Mouse (Mus musculus) CH12.LX (cell line): ENCODE results near the gene 6030408B16Rik. TPM values are rescaled to one million over a fixed set of nuclear protein-coding genes. Genes with fewer than 3 reads are reported as not detected.

ENCODE experiments used
- DNase-seq: peaks from one replicate; pipeline ENCODE4 v3.0.0-alpha.2; 2013; ENCODE audit errors: extremely low read depth
- H3K27ac ChIP-seq: 2 replicates; pipeline ENCODE4 v1.5.1; 2012; ENCODE audit warnings: low read depth, mild to moderate bottlenecking, control low read depth, moderate library complexity; ENCODE audit not compliant: insufficient read depth
- H3K27me3 ChIP-seq: replicated peaks from 2 replicates; pipeline ENCODE3; 2012; ENCODE audit warnings: inconsistent platforms
- H3K36me3 ChIP-seq, 2 experiments: replicated peaks in 1 of 2; 2 replicates each; pipeline versions ENCODE3 to v1.6.1; 2012; ENCODE audit warnings: inconsistent platforms in 1 of 2, low read length in 1 of 2, mild to moderate bottlenecking in 1 of 2, mixed read lengths in 1 of 2, moderate library complexity in 1 of 2; ENCODE audit not compliant: control insufficient read depth in 1 of 2, insufficient read depth in 1 of 2
- H3K4me1 ChIP-seq, 2 experiments: 2 replicates each; pipeline ENCODE4 v1.6.1; 2012; ENCODE audit warnings: inconsistent platforms in 1 of 2, moderate library complexity in 1 of 2; ENCODE audit not compliant: insufficient read depth in 2 of 2, control insufficient read depth in 1 of 2
- H3K4me2 ChIP-seq: 2 replicates; pipeline ENCODE4 v1.6.1; 2012; ENCODE audit warnings: low read depth, mild to moderate bottlenecking, control low read depth; ENCODE audit not compliant: poor library complexity, insufficient read depth, severe bottlenecking
- H3K4me3 ChIP-seq, 3 experiments: fragments of 150-350 bp in 1 of 3; sonication (generic) in 1 of 3; replicated peaks in 1 of 3; 2 replicates each; pipeline versions ENCODE3 to v1.5.1; 2011 to 2012; ENCODE audit warnings: low read depth in 2 of 3, low read length in 2 of 3, mild to moderate bottlenecking in 2 of 3, moderate library complexity in 2 of 3, control low read depth in 1 of 3, improper control_type of control experiment in 1 of 3, inconsistent platforms in 1 of 3, mixed read lengths in 1 of 3; ENCODE audit not compliant: poor library complexity in 1 of 3
- H3K79me2 ChIP-seq: replicated peaks from 2 replicates; pipeline ENCODE4 v1.6.1; 2012; ENCODE audit warnings: mild to moderate bottlenecking, moderate library complexity; ENCODE audit not compliant: control insufficient read depth, poor library complexity, insufficient read depth, severe bottlenecking; ENCODE audit errors: extremely low read depth
- H3K9ac ChIP-seq: 2 replicates; pipeline ENCODE4 v1.6.1; 2012; ENCODE audit warnings: low read depth, mild to moderate bottlenecking, control low read depth, moderate library complexity; ENCODE audit not compliant: insufficient read depth
- H3K9me3 ChIP-seq: replicated peaks from 2 replicates; pipeline ENCODE3; 2012; ENCODE audit warnings: low read length, inconsistent platforms, mixed read lengths
- BHLHE40 ChIP-seq: IDR thresholded peaks from 2 replicates; pipeline ENCODE4 v1.6.1; 2011; ENCODE audit warnings: mild to moderate bottlenecking, low read depth, low read length, improper control_type of control experiment
- CHD1 ChIP-seq: IDR thresholded peaks from 2 replicates; pipeline ENCODE4 v1.6.1; 2012; ENCODE audit warnings: low read depth, low read length, improper control_type of control experiment, inconsistent platforms
- E2F4 ChIP-seq: IDR thresholded peaks from 2 replicates; pipeline ENCODE4 v1.6.1; 2011; ENCODE audit warnings: low read depth, low read length, improper control_type of control experiment; ENCODE audit not compliant: insufficient replicate concordance
- ETS1 ChIP-seq: conservative IDR thresholded peaks from 2 replicates; pipeline ENCODE4 v1.6.1; 2012; ENCODE audit warnings: low read depth, mild to moderate bottlenecking, inconsistent platforms, low read length, improper control_type of control experiment, moderate library complexity
- KAT2A ChIP-seq: IDR thresholded peaks from 2 replicates; pipeline ENCODE4 v1.6.1; 2012; ENCODE audit warnings: low read length, improper control_type of control experiment, inconsistent platforms; ENCODE audit not compliant: insufficient replicate concordance
- MAZ ChIP-seq: IDR thresholded peaks from 2 replicates; pipeline ENCODE4 v1.6.1; 2012; ENCODE audit warnings: low read depth, mild to moderate bottlenecking, inconsistent platforms, low read length, improper control_type of control experiment, moderate library complexity
- NELFE ChIP-seq: IDR thresholded peaks from 2 replicates; pipeline ENCODE4 v1.6.1; 2011; ENCODE audit warnings: low read depth, low read length, improper control_type of control experiment
- PAX5 ChIP-seq: IDR thresholded peaks from 2 replicates; pipeline ENCODE4 v1.6.1; 2012; ENCODE audit warnings: low read length, inconsistent platforms, mixed read lengths
- POLR2A ChIP-seq: IDR thresholded peaks from 2 replicates; pipeline ENCODE4 v1.6.1; 2011; ENCODE audit warnings: low read depth, mild to moderate bottlenecking, improper control_type of control experiment, low read length
- RCOR1 ChIP-seq: conservative IDR thresholded peaks from 2 replicates; pipeline ENCODE4 v1.6.1; 2012; ENCODE audit warnings: low read depth, mild to moderate bottlenecking, inconsistent platforms, low read length, improper control_type of control experiment
- SIN3A ChIP-seq: IDR thresholded peaks from 2 replicates; pipeline ENCODE4 v1.6.1; 2012; ENCODE audit warnings: low read length, improper control_type of control experiment, inconsistent platforms
- SMC3 ChIP-seq: IDR thresholded peaks from 2 replicates; pipeline ENCODE4 v1.6.1; 2011; ENCODE audit warnings: low read depth, low read length, improper control_type of control experiment
- TCF12 ChIP-seq: IDR thresholded peaks from 2 replicates; pipeline ENCODE4 v1.6.1; 2014; ENCODE audit warnings: low read depth, mild to moderate bottlenecking, inconsistent platforms, low read length, improper control_type of control experiment
- UBTF ChIP-seq: IDR thresholded peaks from 2 replicates; pipeline ENCODE4 v1.6.1; 2012; ENCODE audit warnings: low read depth, mild to moderate bottlenecking, inconsistent platforms, low read length, improper control_type of control experiment, moderate library complexity
- USF1 ChIP-seq: IDR thresholded peaks from 2 replicates; pipeline ENCODE4 v1.6.1; 2014; ENCODE audit warnings: low read depth, mild to moderate bottlenecking, inconsistent platforms, low read length, improper control_type of control experiment
- USF2 ChIP-seq: conservative IDR thresholded peaks from 2 replicates; pipeline ENCODE4 v1.6.1; 2011; ENCODE audit warnings: low read depth, low read length, improper control_type of control experiment
- ZNF384 ChIP-seq: IDR thresholded peaks from 2 replicates; pipeline ENCODE4 v1.6.1; 2012; ENCODE audit warnings: low read depth, low read length, improper control_type of control experiment, inconsistent platforms
- dilution Hi-C: fragments of 300-500 bp; cut with MboI; formaldehyde crosslinking; loops from 2 replicates; pipeline ENCODE4 v1.14.3; 2020; ENCODE audit warnings: low sequenced_read_pairs; ENCODE audit not compliant: extremely low pct_unique_long_range_greater_than_20kb, extremely low pct_ligation_motif_present
- in situ Hi-C: fragments of 300-500 bp; cut with MboI; formaldehyde crosslinking; loops from 3 replicates; pipeline ENCODE4 v1.14.3; 2019; ENCODE audit warnings: low sequenced_read_pairs, low pct_ligation_motif_present, low pct_unique_long_range_greater_than_20kb, mixed read lengths
- polyA plus RNA-seq: library from polyadenylated mRNA; unstranded; fragments of >175 nt; gene quantifications from 2 replicates; pipeline ENCODE4 v1.2.1, GENCODE M21; 2012; ENCODE audit warnings: low read depth; ENCODE audit not compliant: insufficient read length
- total RNA-seq, 2 experiments: library from RNA; depleted of rRNA; stranded (reverse); fragments of 300-350 nt in 1 of 2; fragments of >200 nt in 1 of 2; gene quantifications; 2 replicates each; pipeline ENCODE4 v1.2.3; 2012 to 2014

The 6030408B16Rik gene
- total and polyA plus RNA-seq, 3 experiments, result 0.13 to 0.17 TPM; not detected in 1

DNA sequence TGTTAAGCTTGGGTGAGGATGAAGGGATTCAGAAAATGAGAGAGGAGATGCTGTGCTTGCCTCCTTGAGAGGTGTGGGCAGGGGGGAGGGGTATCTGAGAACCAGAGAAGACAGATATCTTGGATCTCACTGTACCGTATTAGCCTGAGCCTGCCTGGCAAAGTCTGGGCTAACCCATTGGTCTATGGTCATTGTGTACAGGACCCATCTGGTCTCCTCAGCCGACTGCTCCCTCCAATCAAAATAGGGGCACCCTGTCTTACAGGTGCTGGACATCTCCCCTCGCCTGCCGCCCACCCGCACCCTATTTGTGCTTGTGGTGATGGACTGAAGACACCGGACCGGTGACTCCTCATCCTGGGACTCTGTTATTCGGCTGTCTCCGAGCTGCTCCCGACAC, 2.6 kb downstream of the 6030408B16Rik start:
- Histone ChIP-seq H3K4me2 (no peak overlapping the region), H3K79me2 (no peaks in the 10 kb centered on the region), H3K27ac (no peak overlapping the region), H3K9me3 (no peaks in the 10 kb centered on the region), H3K27me3 (no peaks in the 10 kb centered on the region), H3K4me3 (no peak overlapping the region), H3K36me3 (peaks cover 10 to 27% of the 10 kb centered on the region in 2 experiments), H3K4me1 (peaks cover 3 to 5% of the 10 kb centered on the region in 2 experiments; a peak in 1 of 4 replicates), H3K9ac (no peak overlapping the region)
- TF ChIP-seq SMC3 (no peak), ETS1 (no peak), SIN3A (no peak), USF2 (no peak), BHLHE40 (no peak), KAT2A (no peak), MAZ (no peak), RCOR1 (no peak), UBTF (no peak), ZNF384 (no peak), NELFE (no peak)
- in situ Hi-C loops, result no loop called here
- dilution Hi-C loops, result no loop called here
- DNase-seq, result no peak

DNA sequence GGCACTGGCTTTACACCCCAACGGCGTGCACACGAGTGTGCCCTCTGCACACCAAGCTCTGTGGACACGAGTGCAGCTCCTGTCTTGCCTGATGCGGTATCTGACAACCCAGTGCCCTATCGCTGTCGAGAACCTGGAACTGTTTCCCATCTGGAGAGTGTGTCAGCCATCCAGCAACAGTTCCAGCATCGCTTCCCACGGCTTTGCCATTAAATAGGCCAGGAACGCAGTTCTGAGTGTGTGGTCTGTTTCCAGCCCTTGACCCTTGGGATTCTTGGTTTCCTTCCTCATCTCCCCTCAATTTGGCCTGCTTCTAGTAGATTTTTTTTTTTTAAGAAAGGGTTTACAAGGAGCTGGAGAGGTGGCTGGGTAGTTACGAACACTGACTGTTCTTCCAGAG, 3.1 kb downstream of the 6030408B16Rik start:
- no peak overlapping the region for H3K4me2 ChIP-seq
- H3K27ac ChIP-seq, result no peak overlapping the region
- DNase-seq, result no peak
- no peak overlapping the region for H3K4me3 ChIP-seq
- peaks cover 5 to 22% of the 10 kb centered on the region in 2 experiments for H3K36me3 ChIP-seq
- no peak for TF ChIP-seq ZNF384
- TF ChIP-seq TCF12, result no peak
- no peak for TF ChIP-seq PAX5
- TF ChIP-seq NELFE, result no peak
- TF ChIP-seq CHD1, result no peak
- no peak for TF ChIP-seq USF1
- no peak for TF ChIP-seq MAZ
- TF ChIP-seq POLR2A, result no peak
- no peak for TF ChIP-seq RCOR1
- no peak for TF ChIP-seq E2F4
- no peaks in the 10 kb centered on the region for H3K9me3 ChIP-seq
- in situ Hi-C loops, result no loop called here
- no peaks in the 10 kb centered on the region for H3K27me3 ChIP-seq
- H3K4me1 ChIP-seq, result peaks cover 3 to 5% of the 10 kb centered on the region in 2 experiments; a peak in 1 of 4 replicates
- dilution Hi-C loops, result no loop called here
- H3K79me2 ChIP-seq, result no peaks in the 10 kb centered on the region
- H3K9ac ChIP-seq, result no peak overlapping the region
